Mouse (Mus musculus): ENCODE measurements around the gene Dact1. TPM values are rescaled to one million over a fixed set of nuclear protein-coding genes. Genes with fewer than 3 reads are reported as not detected.
A peak's percentile ranks its signal among the peaks of the same experiment; 100 is the strongest.

The Dact1 gene
- 63.8 and 64.9 TPM in 2 replicates for total RNA-seq (2014; rRNA removed)
- polyA plus RNA-seq (2015; fragmentation: Nextera tagmentation; extraction: Ambion mirVana): 14.2 and 16.4 TPM in 2 replicates

DNA sequence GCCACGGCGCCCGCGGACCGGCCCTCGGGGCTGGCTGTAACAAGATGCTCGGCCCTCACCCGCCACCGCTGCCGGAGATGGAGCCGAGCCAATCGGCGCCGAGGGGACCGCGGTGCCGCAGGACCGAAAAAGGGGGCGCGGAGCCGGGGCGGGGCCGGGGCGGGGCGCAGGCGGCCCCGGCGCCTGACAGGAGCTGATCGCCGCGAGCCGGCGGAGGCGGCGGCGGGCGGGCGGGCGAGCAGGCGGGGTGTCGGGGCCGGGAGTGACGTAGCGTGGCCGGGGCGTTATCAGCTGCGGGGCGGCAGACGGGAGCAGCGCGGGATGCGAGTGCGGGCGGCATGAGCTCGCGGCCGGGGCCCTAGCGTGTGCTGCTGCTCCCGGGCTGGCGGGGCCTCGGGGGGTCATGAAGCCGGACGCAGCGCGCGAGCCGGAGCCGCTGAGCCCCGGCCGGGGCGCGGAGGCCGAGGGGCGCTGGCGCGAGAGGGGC lies at the start of gene Dact1:
Gene Dact1 (plus strand): TSS at position 304 of the 487 bp plus-strand sequence.
- Histone ChIP-seq H3K36me3 (ENCODE audit: insufficient read depth, low read length) (peaks cover 2% of the 10 kb centered on the region; the same call in 1 of the 2 replicates), H3K9ac (replicated peaks; ENCODE audit: low read length, poor library complexity, severe bottlenecking) (peak within 1 kb of the TSS; percentile 90), H3K27ac (ENCODE audit: low read depth, low read length) (peak within 1 kb of the TSS; percentile 76), H3K27me3 (ENCODE audit: insufficient read depth, low read length) (no peaks in the 10 kb centered on the region), H3K4me1 (ENCODE audit: insufficient read depth, low read length) (no peaks in the 10 kb centered on the region), H3K9me3 (ENCODE audit: low read length) (no peaks in the 10 kb centered on the region), H3K4me3 (ENCODE audit: low read depth, low read length) (peak within 1 kb of the TSS; percentile 92), H3K4me2 (ENCODE audit: low read depth, low read length, poor library complexity, severe bottlenecking) (peak within 1 kb of the TSS; percentile 73)
- DNase-seq (ENCODE audit: low spot score) (peak; percentile 70), ATAC-seq (ENCODE audit: low FRiP score) (peak; percentile 87)
- TF ChIP-seq CTCF (IDR thresholded peaks at IDR 0.05): no peak
- under 1% methylated on average over 54 of the region's 76 CpGs for WGBS

DNA sequence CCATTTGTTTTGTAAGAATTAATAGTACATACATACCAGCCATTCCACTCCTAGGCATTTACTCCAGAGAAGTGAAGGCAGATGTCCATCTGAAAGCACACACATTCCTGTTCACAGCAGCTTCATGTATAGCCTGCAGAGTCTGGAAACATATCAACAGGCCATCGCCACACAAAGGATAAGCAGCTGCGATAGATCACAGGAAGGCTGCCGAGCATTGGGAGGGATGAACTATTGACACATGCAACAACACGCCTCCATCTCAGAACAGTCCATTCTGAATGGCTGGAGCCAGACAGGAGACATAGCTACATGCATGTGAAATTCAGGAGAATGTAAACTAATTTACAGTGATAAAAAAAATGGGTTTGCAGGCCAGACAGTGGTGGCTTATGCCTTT lies 45.5 kb upstream of the Dact1 start:
- no peak overlapping the region for H3K4me3 ChIP-seq (ENCODE audit: low read depth, low read length)
- ATAC-seq (ENCODE audit: low FRiP score): no peak
- H3K9ac ChIP-seq (replicated peaks; ENCODE audit: low read length, poor library complexity, severe bottlenecking): no peak overlapping the region
- TF ChIP-seq CTCF (IDR thresholded peaks at IDR 0.05): no peak
- H3K4me2 ChIP-seq (ENCODE audit: low read depth, low read length, poor library complexity, severe bottlenecking): no peak overlapping the region
- DNase-seq (ENCODE audit: low spot score): no peak
- H3K27me3 ChIP-seq (ENCODE audit: insufficient read depth, low read length): no peaks in the 10 kb centered on the region
- WGBS: 89% methylated on average over 4 of the region's 4 CpGs
- H3K27ac ChIP-seq (ENCODE audit: low read depth, low read length): no peak overlapping the region
- H3K9me3 ChIP-seq (ENCODE audit: low read length): no peaks in the 10 kb centered on the region
- H3K36me3 ChIP-seq (ENCODE audit: insufficient read depth, low read length): no peaks in the 10 kb centered on the region
- no peaks in the 10 kb centered on the region for H3K4me1 ChIP-seq (ENCODE audit: insufficient read depth, low read length)

DNA sequence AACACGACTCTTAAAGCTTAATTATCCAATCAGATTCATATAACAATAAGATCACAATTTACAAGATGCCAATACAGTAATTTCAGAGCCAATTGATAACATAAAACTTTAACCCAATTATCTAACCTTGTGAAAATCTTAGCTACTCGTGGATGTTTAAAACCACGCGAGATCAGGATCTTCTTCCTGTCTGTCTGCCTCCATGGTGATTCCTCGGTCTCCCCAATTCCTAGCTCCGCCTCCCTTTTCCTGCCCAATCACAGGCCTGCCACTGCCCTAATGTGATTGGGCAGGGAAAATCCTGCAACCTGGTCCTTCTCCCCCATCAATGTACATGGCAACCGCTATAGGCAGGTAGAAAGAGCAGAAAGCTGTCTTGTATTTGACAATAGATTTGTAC lies 40.3 kb upstream of the Dact1 start:
- H3K36me3 ChIP-seq (ENCODE audit: insufficient read depth, low read length): no peaks in the 10 kb centered on the region
- no peak overlapping the region for H3K4me2 ChIP-seq (ENCODE audit: low read depth, low read length, poor library complexity, severe bottlenecking)
- ATAC-seq (ENCODE audit: low FRiP score) (no peak), DNase-seq (ENCODE audit: low spot score) (no peak)
- no peaks in the 10 kb centered on the region for H3K27me3 ChIP-seq (ENCODE audit: insufficient read depth, low read length)
- H3K9me3 ChIP-seq (ENCODE audit: low read length): no peaks in the 10 kb centered on the region
- H3K9ac ChIP-seq (replicated peaks; ENCODE audit: low read length, poor library complexity, severe bottlenecking): no peak overlapping the region
- H3K4me1 ChIP-seq (ENCODE audit: insufficient read depth, low read length): no peaks in the 10 kb centered on the region
- H3K27ac ChIP-seq (ENCODE audit: low read depth, low read length): no peak overlapping the region
- H3K4me3 ChIP-seq (ENCODE audit: low read depth, low read length): no peak overlapping the region
- TF ChIP-seq CTCF (IDR thresholded peaks at IDR 0.05): no peak
- 91% methylated on average over 7 of the region's 7 CpGs for WGBS

DNA sequence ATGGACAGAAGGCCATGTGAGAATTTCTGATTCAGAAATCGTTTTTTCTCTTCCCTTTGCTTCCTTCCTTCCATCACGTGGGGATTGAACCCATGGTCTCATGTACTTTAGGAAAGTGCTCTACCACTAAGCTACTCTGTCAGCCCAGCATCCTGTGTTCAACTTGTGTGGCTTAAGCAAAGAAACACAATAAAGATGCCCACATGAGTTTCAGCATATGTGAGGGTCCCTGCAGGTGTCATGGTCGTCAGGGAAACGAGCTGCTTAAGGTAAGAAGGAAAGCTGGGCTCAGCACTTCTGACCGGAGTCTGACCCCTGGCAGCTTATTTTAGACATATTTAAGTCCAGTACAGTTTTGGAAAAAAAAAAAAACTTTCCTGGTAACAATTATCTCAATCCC lies 38.6 kb upstream of the Dact1 start:
- ATAC-seq (ENCODE audit: low FRiP score): no peak

DNA sequence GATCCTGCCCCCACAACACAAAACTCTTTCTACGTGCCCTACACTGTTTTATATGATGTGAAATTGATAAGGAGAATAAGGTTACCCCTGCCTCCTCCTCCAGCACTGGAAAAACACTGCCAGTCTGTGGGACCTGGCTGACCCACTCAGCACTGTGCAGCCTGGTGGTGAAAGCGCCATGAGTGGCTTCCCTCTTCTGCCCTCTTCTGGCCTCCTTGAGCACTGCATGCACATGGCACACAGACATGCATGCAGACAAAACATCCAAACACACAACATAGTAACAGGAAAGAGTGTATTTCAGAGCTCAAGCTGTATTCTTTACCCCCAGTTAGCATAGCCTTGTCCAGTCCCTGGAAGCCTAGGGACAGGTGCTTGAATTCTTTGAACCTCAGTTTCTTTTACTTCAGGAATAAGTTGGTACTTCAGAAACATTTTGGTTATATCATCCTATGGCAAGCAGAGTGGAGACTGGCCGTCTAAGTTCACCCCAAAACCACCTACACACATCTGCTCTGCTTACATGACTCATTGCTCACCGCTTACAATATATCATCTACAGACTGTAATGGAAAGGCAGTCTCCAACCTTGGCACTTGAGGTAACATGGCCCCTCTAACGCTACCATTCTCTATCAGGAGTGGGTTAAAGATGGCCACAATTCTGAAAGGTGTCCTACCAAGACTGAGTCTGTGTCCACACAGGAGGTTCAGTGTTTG lies 35.0 kb upstream of the Dact1 start:
- no peak for ATAC-seq (ENCODE audit: low FRiP score)
- Histone ChIP-seq H3K4me3 (ENCODE audit: low read depth, low read length) (no peak overlapping the region), H3K27me3 (ENCODE audit: insufficient read depth, low read length) (no peaks in the 10 kb centered on the region), H3K4me1 (ENCODE audit: insufficient read depth, low read length) (no peaks in the 10 kb centered on the region; the same call in 1 of the 2 replicates), H3K9ac (replicated peaks; ENCODE audit: low read length, poor library complexity, severe bottlenecking) (no peak overlapping the region), H3K4me2 (ENCODE audit: low read depth, low read length, poor library complexity, severe bottlenecking) (no peak overlapping the region), H3K27ac (ENCODE audit: low read depth, low read length) (no peak overlapping the region), H3K9me3 (ENCODE audit: low read length) (no peaks in the 10 kb centered on the region), H3K36me3 (ENCODE audit: insufficient read depth, low read length) (no peaks in the 10 kb centered on the region)
- no peak for DNase-seq (ENCODE audit: low spot score)
- peak; percentile 50 for TF ChIP-seq CTCF (IDR thresholded peaks at IDR 0.05)
- 96% methylated on average over 5 of the region's 5 CpGs for WGBS

More for the DNA sequence above, 38.6 kb upstream of the Dact1 start:
- Histone ChIP-seq H3K36me3 (ENCODE audit: insufficient read depth, low read length) (no peaks in the 10 kb centered on the region), H3K9ac (replicated peaks; ENCODE audit: low read length, poor library complexity, severe bottlenecking) (no peak overlapping the region), H3K27me3 (ENCODE audit: insufficient read depth, low read length) (no peaks in the 10 kb centered on the region), H3K4me3 (ENCODE audit: low read depth, low read length) (no peak overlapping the region), H3K9me3 (ENCODE audit: low read length) (no peaks in the 10 kb centered on the region), H3K4me1 (ENCODE audit: insufficient read depth, low read length) (no peaks in the 10 kb centered on the region), H3K27ac (ENCODE audit: low read depth, low read length) (no peak overlapping the region), H3K4me2 (ENCODE audit: low read depth, low read length, poor library complexity, severe bottlenecking) (no peak overlapping the region)
- DNase-seq (ENCODE audit: low spot score): no peak
- no peak for TF ChIP-seq CTCF (IDR thresholded peaks at IDR 0.05)
- 80% methylated on average over 5 of the region's 5 CpGs for WGBS

DNA sequence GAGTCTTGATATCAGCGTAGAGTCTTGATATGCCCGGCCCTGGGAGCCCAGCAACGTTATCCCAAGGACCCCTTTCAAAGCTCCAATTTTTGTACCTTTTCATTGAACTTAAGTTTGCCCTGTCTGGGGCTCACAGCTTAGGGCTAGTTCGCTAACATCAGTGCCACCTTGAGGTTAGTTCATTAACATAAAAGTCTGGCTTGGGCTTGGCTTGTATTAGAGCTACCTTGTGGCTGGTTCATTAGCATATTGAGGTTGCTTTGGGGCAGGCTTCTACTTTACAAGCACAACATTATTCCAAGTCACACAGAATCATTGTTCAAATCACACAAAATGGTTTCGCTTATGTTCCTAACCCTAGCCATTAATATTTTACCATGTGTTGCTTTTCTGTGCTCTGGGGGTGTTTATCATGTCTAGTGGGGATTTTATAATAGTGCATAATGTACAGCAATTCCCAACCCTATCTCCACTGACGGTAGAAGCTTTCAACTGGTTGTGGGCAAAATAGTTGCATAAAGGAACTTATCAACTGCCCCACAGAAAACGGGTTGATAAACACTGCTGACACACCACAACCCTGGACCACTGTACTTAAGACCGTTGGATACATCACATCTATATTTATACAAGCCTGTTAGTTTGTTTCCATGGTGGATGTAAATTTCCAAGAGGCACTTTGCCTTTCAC lies 33.6 kb upstream of the Dact1 start:
- TF ChIP-seq CTCF (IDR thresholded peaks at IDR 0.05): no peak
- ATAC-seq (ENCODE audit: low FRiP score) (no peak), DNase-seq (ENCODE audit: low spot score) (no peak)
- H3K4me3 ChIP-seq (ENCODE audit: low read depth, low read length): no peak overlapping the region
- H3K9ac ChIP-seq (replicated peaks; ENCODE audit: low read length, poor library complexity, severe bottlenecking): no peak overlapping the region
- H3K27ac ChIP-seq (ENCODE audit: low read depth, low read length): no peak overlapping the region
- H3K36me3 ChIP-seq (ENCODE audit: insufficient read depth, low read length): no peaks in the 10 kb centered on the region
- 85% methylated on average over 8 of the region's 8 CpGs for WGBS
- H3K4me1 ChIP-seq (ENCODE audit: insufficient read depth, low read length): no peaks in the 10 kb centered on the region; the same call in 1 of the 2 replicates
- H3K27me3 ChIP-seq (ENCODE audit: insufficient read depth, low read length): no peaks in the 10 kb centered on the region
- H3K9me3 ChIP-seq (ENCODE audit: low read length): no peaks in the 10 kb centered on the region
- no peak overlapping the region for H3K4me2 ChIP-seq (ENCODE audit: low read depth, low read length, poor library complexity, severe bottlenecking)
